Mouse (Mus musculus): ENCODE data around the gene Rps10. TPM values are rescaled to one million over a fixed set of nuclear protein-coding genes. Genes with fewer than 3 reads are reported as not detected.

Rps10 gene
- total RNA-seq, 2 experiments from 2014 or later, result 713 to 733 TPM

Other genes starting within 250 kb of the Rps10 start
- gene Grm4, start 115.3 kb downstream of the Rps10 start, total RNA-seq (2021), result under 1 TPM in 1 of 2 experiments, not detected in 1; 0.20 TPM
- 10 to 100 TPM; 42.5 to 47.3 TPM for gene Hmga1, start 80.2 kb downstream of the Rps10 start, total RNA-seq (2021)
- 10 to 100 TPM; 10.2 to 11.2 TPM for gene AI413582, start 70.9 kb downstream of the Rps10 start, total RNA-seq (2021)
- 100 to 1,000 TPM; 380 to 410 TPM for gene Nudt3, start 13.2 kb downstream of the Rps10 start, total RNA-seq (2021)
- gene RPS10-NUDT3, start 1.4 kb downstream of the Rps10 start, total RNA-seq (2021), result 1 to 10 TPM in 1 of 2 experiments, not detected in 1; 1.0 TPM
- under 1 TPM; 0.05 to 0.20 TPM for gene Pacsin1, start 18.8 kb upstream of the Rps10 start, total RNA-seq (2021)
- under 1 TPM in 1 of 2 experiments, not detected in 1; 0.29 TPM for gene Spdef, start 92.3 kb upstream of the Rps10 start, total RNA-seq (2021)
- 100 to 1,000 TPM; 109 to 112 TPM for gene D17Wsu92e, start 184.0 kb upstream of the Rps10 start, total RNA-seq (2021)
- gene Snrpc, start 201.5 kb upstream of the Rps10 start, total RNA-seq (2021), result 10 to 100 TPM; 82.0 to 85.1 TPM
- gene Uhrf1bp1, start 219.8 kb upstream of the Rps10 start, total RNA-seq (2021), result 10 to 100 TPM; 16.5 to 22.1 TPM